Mouse (Mus musculus) testis, adult 2 months (tissue): ENCODE data around the gene Ltbp1.

Experiments used
- CTCF ChIP-seq: fragments of 200-500 bp; IDR thresholded peaks from 2 replicates; pipeline ENCODE4 v1.5.1; 2012; ENCODE audit warnings: low read depth, mild to moderate bottlenecking, inconsistent platforms, low read length, moderate library complexity; ENCODE audit not compliant: control insufficient read depth, insufficient read depth, insufficient replicate concordance
- POLR2A ChIP-seq: fragments of 200-500 bp; IDR thresholded peaks from 2 replicates; pipeline ENCODE4 v1.6.1; 2012; ENCODE audit warnings: low read depth, mild to moderate bottlenecking, inconsistent platforms, low read length, moderate library complexity; ENCODE audit not compliant: control insufficient read depth

DNA sequence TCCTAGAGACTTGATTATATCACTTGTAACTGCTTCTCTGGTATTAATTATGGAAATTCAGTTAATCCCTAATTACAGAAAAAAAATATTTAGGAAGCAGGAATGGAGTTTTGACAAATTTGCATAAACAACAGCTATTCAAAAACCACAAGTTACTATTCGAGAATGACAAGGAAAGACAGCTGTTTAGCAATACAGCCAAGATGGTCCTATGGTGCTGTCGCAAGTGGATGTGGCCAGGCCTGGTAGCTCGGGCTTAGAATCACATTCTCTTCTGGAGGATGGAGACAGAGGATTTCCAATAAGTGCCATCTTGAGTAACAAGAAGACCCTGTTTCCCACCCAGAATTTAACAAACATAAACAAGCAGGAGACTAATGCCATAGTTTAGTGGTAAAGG lies 344.2 kb downstream of the Ltbp1 start:
- TF ChIP-seq CTCF (no peak), POLR2A (no peak)
